Mouse (Mus musculus) limb, embryonic 11.5 days (tissue): ENCODE measurements at regions not wholly inside any gene's neighbourhood (a gene's known extent, or its start where the extent isn't known, plus 50 kb on each side); places are given as distances from the start of the nearest gene placed in this dataset.

Experiments
- ATAC-seq: fragments of 200-750 bp; cut with Nextera tagmentation; 2 replicates; pipeline ENCODE4 v1.8.0; 2017; ENCODE audit warnings: low read depth; ENCODE audit not compliant: insufficient number of reproducible peaks, low FRiP score, low TSS enrichment
- DNase-seq: peaks from one replicate; pipeline ENCODE4 v3.0.0-alpha.2; 2015; ENCODE audit warnings: low spot score
- H3K27ac ChIP-seq: fragments of 300-500 bp; sonication (generic); replicated peaks from 2 replicates; pipeline ENCODE4 v1.5.1; 2014; ENCODE audit warnings: low read depth, mild to moderate bottlenecking, low read length
- H3K27me3 ChIP-seq: fragments of 300-500 bp; sonication (generic); 2 replicates; pipeline ENCODE4 v1.6.1; 2014; ENCODE audit warnings: mild to moderate bottlenecking, low read length, mixed read lengths; ENCODE audit not compliant: control insufficient read depth, insufficient read depth
- H3K36me3 ChIP-seq: fragments of 300-500 bp; sonication (generic); 2 replicates; pipeline ENCODE4 v1.6.1; 2014; ENCODE audit warnings: mild to moderate bottlenecking, low read length, moderate library complexity, mixed read lengths; ENCODE audit not compliant: control insufficient read depth, insufficient read depth
- H3K4me1 ChIP-seq: fragments of 300-500 bp; sonication (generic); 2 replicates; pipeline ENCODE4 v1.6.1; 2014; ENCODE audit warnings: low read length, mixed read lengths; ENCODE audit not compliant: control insufficient read depth, insufficient read depth
- H3K4me2 ChIP-seq: fragments of 300-500 bp; sonication (generic); 2 replicates; pipeline ENCODE4 v1.6.1; 2014; ENCODE audit warnings: low read depth, mild to moderate bottlenecking, moderate library complexity; ENCODE audit not compliant: severe bottlenecking
- H3K4me3 ChIP-seq: fragments of 300-500 bp; sonication (generic); 2 replicates; pipeline ENCODE4 v1.5.1; 2014; ENCODE audit warnings: low read depth, low read length
- H3K9ac ChIP-seq: fragments of 300-500 bp; sonication (generic); 2 replicates; pipeline ENCODE4 v1.6.1; 2014; ENCODE audit warnings: mild to moderate bottlenecking, low read length
- H3K9me3 ChIP-seq: fragments of 300-500 bp; sonication (generic); 2 replicates; pipeline ENCODE4 v1.6.1; 2016; ENCODE audit warnings: low read length; ENCODE audit not compliant: control insufficient read depth
- WGBS: fragments of 180-500 bp; shearing (Covaris S2); extraction: QIAGEN DNeasy Blood & Tissue Kit; methylation state at CpG from one replicate; pipeline ENCODE4 v1.1.7; 2014; 5-methylcytosine and 5-hydroxymethylcytosine counted together

DNA sequence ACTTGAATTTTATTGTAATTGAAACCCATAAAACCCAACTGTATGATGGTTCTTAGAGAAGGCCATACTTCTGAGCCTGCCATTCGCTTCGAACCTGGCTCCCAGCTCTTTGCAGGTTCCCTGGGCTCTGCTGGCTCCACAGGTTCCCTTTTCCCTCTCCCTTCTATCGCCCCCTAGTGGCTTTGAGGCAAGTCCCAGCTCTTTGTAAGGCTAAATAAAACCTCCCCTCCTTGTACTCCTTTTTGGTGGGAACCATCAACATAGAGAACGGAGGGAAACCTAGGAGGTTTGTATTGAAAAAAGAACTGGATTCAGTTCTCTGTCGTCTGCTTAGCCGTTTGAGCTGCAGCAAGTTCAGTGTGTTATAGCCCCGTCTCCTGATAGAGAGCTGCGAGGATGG is 124.5 kb downstream of the Zfp281 start:
- Histone ChIP-seq H3K9ac (no peak overlapping the region), H3K27me3 (no peaks in the 10 kb centered on the region), H3K36me3 (no peaks in the 10 kb centered on the region), H3K4me2 (no peak overlapping the region), H3K27ac (no peak overlapping the region), H3K9me3 (no peaks in the 10 kb centered on the region), H3K4me1 (no peaks in the 10 kb centered on the region), H3K4me3 (no peak overlapping the region)
- DNase-seq (peak; percentile 62), ATAC-seq (no peak)
- WGBS = 52% methylated on average over 8 of the region's 8 CpGs

DNA sequence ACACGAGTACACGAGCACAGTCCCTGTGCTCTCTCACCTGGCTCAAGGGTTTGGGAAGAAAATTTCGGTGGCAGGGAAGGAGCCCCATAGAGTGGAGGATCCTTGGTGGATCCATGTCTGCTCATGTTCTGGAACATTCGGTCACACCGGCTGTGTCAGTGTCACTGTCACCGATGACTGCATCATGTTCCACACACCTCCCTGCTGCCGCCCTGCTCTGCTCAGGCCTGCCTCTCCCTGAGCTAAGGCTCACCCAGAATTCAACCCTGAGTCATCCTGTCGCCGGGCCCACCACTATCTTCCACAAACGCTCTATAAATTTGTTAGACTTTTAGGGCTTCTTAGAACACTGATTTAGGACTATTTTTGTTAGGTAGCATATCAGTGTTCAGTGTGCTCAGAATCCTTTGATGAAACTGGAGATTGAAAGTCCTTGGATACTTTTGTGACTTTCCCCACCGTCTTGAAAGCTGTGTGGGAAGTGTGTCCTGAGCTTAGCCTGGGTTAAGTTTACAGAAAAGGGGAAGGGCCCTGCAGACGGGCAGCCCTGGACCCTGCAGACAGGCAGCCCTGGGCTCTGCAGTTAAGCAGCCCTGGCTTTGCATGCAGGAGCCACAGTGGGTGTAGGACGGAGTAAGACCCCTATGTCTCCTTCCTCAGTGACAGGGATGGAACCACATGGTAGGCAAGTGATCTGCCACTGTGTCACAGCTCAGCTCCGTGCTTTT is 126.9 kb downstream of the Zfp281 start:
- WGBS = 78% methylated on average over 14 of the region's 14 CpGs
- H3K9me3 ChIP-seq = no peaks in the 10 kb centered on the region
- no peak overlapping the region for H3K27ac ChIP-seq
- no peak overlapping the region for H3K9ac ChIP-seq
- DNase-seq (no peak), ATAC-seq (no peak)
- no peaks in the 10 kb centered on the region for H3K36me3 ChIP-seq
- no peak overlapping the region for H3K4me3 ChIP-seq
- H3K4me1 ChIP-seq = no peaks in the 10 kb centered on the region
- H3K27me3 ChIP-seq = no peaks in the 10 kb centered on the region
- H3K4me2 ChIP-seq = no peak overlapping the region

DNA sequence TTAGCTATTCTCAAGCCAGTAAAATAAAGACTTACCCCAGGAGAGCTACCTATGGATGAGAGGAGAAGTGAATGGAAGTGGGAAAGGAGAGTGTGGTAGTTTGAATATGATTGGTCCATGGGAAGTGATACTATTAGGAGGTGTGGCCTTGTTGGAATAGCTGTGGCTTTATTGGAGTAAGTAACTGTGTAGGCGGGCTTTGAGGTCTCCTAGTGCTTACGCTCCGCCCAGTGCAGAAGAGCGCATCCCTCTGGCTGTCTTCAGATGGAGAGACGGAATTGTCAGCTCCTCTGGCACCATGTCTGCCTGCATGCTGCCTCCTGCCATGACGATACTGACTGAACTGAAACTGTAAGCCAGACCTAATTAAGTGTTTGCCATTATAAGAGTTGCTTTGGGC is 129.6 kb downstream of the Zfp281 start:
- 90% methylated on average over 6 of the region's 6 CpGs for WGBS
- no peaks in the 10 kb centered on the region for H3K27me3 ChIP-seq

DNA sequence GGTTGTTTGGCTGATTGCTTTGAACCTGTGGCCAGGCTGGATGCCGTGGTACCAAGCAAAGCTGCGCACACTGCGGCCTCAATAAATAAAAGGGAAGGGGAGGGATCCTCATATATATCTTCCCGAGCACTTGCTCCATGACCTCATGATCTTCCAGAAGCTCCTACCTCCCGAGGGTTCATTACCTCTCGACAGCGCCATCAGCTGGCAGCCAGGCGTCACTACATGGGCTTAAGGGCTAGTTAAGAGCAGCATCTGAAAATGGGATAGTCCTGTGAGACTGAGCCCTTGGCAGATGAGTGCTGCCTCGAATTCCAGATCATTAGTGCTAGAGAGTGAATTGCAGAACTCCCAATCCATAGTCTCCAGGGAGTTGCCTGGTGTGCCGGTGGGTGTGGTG is 134.0 kb downstream of the Zfp281 start:
- Histone ChIP-seq H3K4me1 (no peaks in the 10 kb centered on the region), H3K9ac (no peak overlapping the region), H3K27ac (no peak overlapping the region), H3K27me3 (no peaks in the 10 kb centered on the region), H3K4me2 (no peak overlapping the region), H3K9me3 (no peaks in the 10 kb centered on the region), H3K36me3 (no peaks in the 10 kb centered on the region), H3K4me3 (no peak overlapping the region)
- 59% methylated on average over 10 of the region's 10 CpGs for WGBS
- no peak for ATAC-seq
- no peak for DNase-seq

More for the DNA sequence above, 129.6 kb downstream of the Zfp281 start:
- Histone ChIP-seq H3K27ac (no peak overlapping the region), H3K4me1 (no peaks in the 10 kb centered on the region), H3K9ac (no peak overlapping the region), H3K4me3 (no peak overlapping the region), H3K36me3 (no peaks in the 10 kb centered on the region), H3K9me3 (no peaks in the 10 kb centered on the region), H3K4me2 (no peak overlapping the region)
- ATAC-seq (no peak), DNase-seq (no peak)

DNA sequence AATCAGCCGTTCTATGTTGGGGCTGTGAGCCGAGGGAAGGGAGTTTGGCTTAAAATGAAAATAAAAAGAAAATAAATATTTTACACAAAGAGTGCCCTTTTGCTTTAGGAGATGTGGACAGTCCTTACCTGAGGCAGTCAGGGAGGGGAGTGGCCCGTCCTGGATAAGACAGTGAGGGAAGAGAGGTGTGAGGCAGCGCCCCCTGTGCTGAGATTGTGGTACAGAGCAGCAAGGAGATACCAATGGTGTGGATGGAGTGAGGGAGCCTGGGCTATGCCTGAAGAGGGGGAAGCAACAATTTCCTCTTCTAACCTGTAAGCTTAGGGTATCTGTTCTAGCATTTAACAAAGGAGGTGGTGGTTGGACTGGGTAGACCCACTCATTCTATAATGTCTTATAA is 134.5 kb downstream of the Zfp281 start:
- Histone ChIP-seq H3K9ac (no peak overlapping the region), H3K27ac (no peak overlapping the region), H3K27me3 (no peaks in the 10 kb centered on the region), H3K9me3 (no peaks in the 10 kb centered on the region), H3K4me2 (no peak overlapping the region), H3K4me3 (no peak overlapping the region), H3K36me3 (no peaks in the 10 kb centered on the region), H3K4me1 (no peaks in the 10 kb centered on the region)
- DNase-seq (no peak), ATAC-seq (no peak)
- WGBS = 77% methylated on average over 4 of the region's 4 CpGs

DNA sequence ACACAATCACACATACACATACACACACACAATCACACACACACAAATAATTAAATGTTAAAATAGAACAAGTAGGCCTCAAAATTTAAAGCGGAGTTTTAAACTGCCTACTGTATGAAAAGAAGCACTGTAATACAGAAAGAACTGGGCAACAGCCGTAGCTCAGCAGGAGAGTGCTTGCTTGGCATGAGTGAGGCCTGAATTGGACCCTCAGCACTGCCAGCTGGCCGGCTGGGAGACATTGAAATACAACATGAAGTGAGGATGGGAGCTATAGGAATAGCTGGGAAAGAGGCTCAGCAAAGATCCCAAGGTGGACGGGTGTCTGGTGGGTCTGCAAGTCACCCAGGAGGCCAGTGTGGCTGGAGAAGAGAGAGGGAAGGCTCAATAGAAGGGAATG is 136.8 kb downstream of the Zfp281 start:
- Histone ChIP-seq H3K4me1 (no peaks in the 10 kb centered on the region), H3K9ac (no peak overlapping the region), H3K4me3 (no peak overlapping the region), H3K36me3 (no peaks in the 10 kb centered on the region), H3K4me2 (no peak overlapping the region), H3K27ac (no peak overlapping the region), H3K9me3 (no peaks in the 10 kb centered on the region), H3K27me3 (no peaks in the 10 kb centered on the region)
- DNase-seq (no peak), ATAC-seq (no peak)
- WGBS = 81% methylated on average over 4 of the region's 4 CpGs

DNA sequence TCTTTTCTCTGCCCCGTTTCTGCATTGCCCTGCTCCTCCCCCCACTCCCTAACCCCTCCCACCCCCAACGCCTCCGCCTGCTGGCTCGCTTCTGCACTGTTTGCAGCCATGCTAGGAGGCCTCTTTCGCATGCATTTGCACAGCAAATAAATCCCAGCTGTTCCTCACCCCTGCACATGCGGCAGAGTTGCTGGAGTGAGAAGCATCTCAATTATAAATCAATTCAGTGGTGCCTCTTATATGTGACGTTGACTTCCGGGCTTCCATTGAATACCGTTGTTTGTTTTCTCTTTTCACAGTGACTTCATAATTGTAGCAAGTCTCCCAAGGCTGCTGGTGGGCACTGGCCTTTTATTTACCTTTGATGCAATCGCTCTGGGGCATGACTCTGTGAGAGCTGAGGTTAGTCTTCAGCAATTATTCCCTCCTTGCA is 144.3 kb downstream of the Zfp281 start:
- Histone ChIP-seq H3K9me3 (no peaks in the 10 kb centered on the region), H3K4me3 (no peak overlapping the region), H3K4me1 (peaks cover 9% of the 10 kb centered on the region), H3K27ac (peak overlapping the region; percentile 38), H3K36me3 (no peaks in the 10 kb centered on the region), H3K27me3 (no peaks in the 10 kb centered on the region), H3K4me2 (peak overlapping the region; percentile 12; the same call in 1 of the 2 replicates), H3K9ac (no peak overlapping the region)
- ATAC-seq (peak; percentile 60), DNase-seq (peak; percentile 80)
- 1% methylated on average over 10 of the region's 10 CpGs for WGBS

DNA sequence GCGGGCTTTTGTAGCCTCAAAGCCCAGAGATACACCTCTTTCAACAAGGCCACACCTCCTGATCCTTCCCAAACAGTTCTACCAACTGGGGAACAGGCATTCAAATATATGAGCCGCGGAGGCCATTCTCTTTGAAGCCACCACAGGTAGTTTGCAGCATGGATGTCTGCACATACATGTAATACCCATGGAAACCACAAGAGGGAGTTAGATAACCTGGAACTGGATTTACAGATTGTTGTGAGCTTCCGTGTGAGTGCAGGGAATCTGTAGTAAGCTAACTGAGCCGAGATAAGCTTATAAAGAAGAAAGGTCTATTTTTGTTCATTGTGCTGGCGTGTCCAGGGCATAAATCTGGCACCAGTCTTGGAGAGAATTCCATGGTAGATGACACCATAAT is 149.0 kb downstream of the Zfp281 start:
- DNase-seq (no peak), ATAC-seq (no peak)
- Histone ChIP-seq H3K4me1 (peaks cover 4% of the 10 kb centered on the region; the same call in 1 of the 2 replicates), H3K9ac (no peak overlapping the region), H3K36me3 (no peaks in the 10 kb centered on the region), H3K4me2 (no peak overlapping the region), H3K27ac (no peak overlapping the region), H3K27me3 (no peaks in the 10 kb centered on the region), H3K9me3 (no peaks in the 10 kb centered on the region), H3K4me3 (no peak overlapping the region)
- 88% methylated on average over 6 of the region's 6 CpGs for WGBS

DNA sequence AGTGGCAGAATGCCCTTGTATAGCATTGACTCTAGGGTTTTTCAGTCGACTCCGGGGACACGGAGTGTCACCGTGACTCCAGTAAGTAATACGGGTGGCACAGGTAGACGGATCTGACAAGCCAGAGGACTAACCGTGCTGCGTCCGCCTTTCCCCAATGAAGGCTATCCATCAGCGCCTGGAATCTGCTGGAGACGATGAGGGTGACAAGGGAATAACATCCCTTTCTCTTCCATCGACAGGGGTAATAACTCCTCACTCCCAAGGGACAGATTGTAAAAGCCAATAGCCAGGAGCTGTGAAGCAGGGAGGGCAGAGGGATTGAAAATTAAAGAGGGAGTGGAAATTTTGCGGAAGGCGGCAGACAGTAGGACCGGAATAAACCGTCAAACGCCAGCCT is 151.5 kb downstream of the Zfp281 start:
- no peak overlapping the region for H3K4me3 ChIP-seq
- no peak overlapping the region for H3K27ac ChIP-seq
- ATAC-seq (no peak), DNase-seq (no peak)
- H3K27me3 ChIP-seq = no peaks in the 10 kb centered on the region
- 61% methylated on average over 17 of the region's 17 CpGs for WGBS
- no peak overlapping the region for H3K9ac ChIP-seq
- no peaks in the 10 kb centered on the region for H3K4me1 ChIP-seq
- no peak overlapping the region for H3K4me2 ChIP-seq
- H3K36me3 ChIP-seq = no peaks in the 10 kb centered on the region
- no peaks in the 10 kb centered on the region for H3K9me3 ChIP-seq
